ENCODE assay signal across 24 mouse cellular contexts in the genomic region with DNA sequence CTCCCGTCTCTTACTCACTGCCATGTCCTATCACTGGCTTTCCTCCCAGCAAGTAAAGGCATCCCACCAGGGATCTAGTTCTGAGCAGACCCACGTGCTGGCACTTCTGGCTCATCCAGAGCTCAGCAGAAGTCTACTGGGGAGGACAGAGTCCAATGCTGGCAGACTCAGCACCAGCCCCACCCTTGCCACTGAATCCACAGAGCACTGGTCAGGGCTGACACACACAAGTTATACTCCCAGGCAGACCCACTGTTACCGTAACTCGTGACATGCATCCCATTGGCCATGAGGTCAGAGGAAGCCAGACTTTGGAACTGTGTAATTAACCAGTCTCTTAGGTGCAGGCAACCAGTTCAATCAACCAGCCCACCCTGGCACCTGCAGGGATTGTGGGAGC. TPM values are rescaled to one million over a fixed set of nuclear protein-coding genes. Genes with fewer than 3 reads are reported as not detected.
DNase-seq lines count a peak whose midpoint lies in the region; ATAC-seq and TF ChIP-seq lines count a peak whose summit lies in the region.
"Had no signal": no experiment of that assay in that cellular context is flagged by ENCODE, and none has a peak within 500 bp of the region (broad histone marks: within the 10 kb centered on the region; RNA-seq: fewer than 3 reads in every experiment).

No protein-coding gene starts in this region.

- no peaks in the 10 kb centered on the region for H3K9me3 ChIP-seq in intestine, postnatal 0 days (ENCODE audit: control insufficient read depth)
- H3K9me3 ChIP-seq: embryonic facial prominence, embryonic 10.5 days; heart, embryonic 15.5 days; limb, embryonic 12.5 days; midbrain, embryonic 10.5 days; neural tube, embryonic 13.5 days had no signal

- TF ChIP-seq CTCF in left cerebral cortex, adult 2 months (IDR thresholded peaks at IDR 0.05), result no peak
- no peak for TF ChIP-seq CTCF in intestine, postnatal 0 days (IDR thresholded peaks at IDR 0.05; ENCODE audit: low read depth)

- 62% methylated on average over 4 of the region's 4 CpGs for WGBS in intestine, postnatal 0 days

- intact Hi-C loops in left cerebral cortex, adult 2 months (cut with DNase I), result no loop called here

- ATAC-seq in intestine, postnatal 0 days, result peak; percentile 78
- ATAC-seq in megakaryocyte-erythroid progenitor cell, adult 5-6 weeks (replicated peaks; ENCODE audit: low FRiP score, low TSS enrichment, poor library complexity, severe bottlenecking), result no peak
- ATAC-seq: liver, postnatal 0 days; lung, postnatal 0 days had no signal

- H3K36me3 ChIP-seq in intestine, postnatal 0 days (ENCODE audit: control insufficient read depth, insufficient read depth), result peaks cover 73% of the 10 kb centered on the region

- H3K9ac ChIP-seq in intestine, postnatal 0 days (ENCODE audit: low read depth, low read length), result no peak overlapping the region
- H3K9ac ChIP-seq: heart, embryonic 15.5 days; limb, embryonic 12.5 days; liver, postnatal 0 days; neural tube, embryonic 13.5 days had no signal

- no peaks in the 10 kb centered on the region for H3K4me1 ChIP-seq in intestine, postnatal 0 days (replicated peaks; ENCODE audit: control insufficient read depth, insufficient read depth, low read length)
- H3K4me1 ChIP-seq: heart, embryonic 15.5 days; limb, embryonic 12.5 days had no signal

- H3K4me2 ChIP-seq in intestine, postnatal 0 days (replicated peaks; ENCODE audit: low read depth), result no peak overlapping the region
- H3K4me2 ChIP-seq: heart, embryonic 15.5 days; limb, embryonic 12.5 days; liver, embryonic 11.5 days; neural tube, embryonic 13.5 days had no signal

- no peaks in the 10 kb centered on the region for H3K27me3 ChIP-seq in intestine, postnatal 0 days (replicated peaks; ENCODE audit: control insufficient read depth, insufficient read depth, low read length)
- H3K27me3 ChIP-seq: heart, embryonic 15.5 days; limb, embryonic 12.5 days; neural tube, embryonic 13.5 days had no signal

- no peak overlapping the region for H3K4me3 ChIP-seq in left cerebral cortex, adult 2 months
- no peak overlapping the region for H3K4me3 ChIP-seq in intestine, postnatal 0 days (ENCODE audit: low read depth, low read length)
- H3K4me3 ChIP-seq: embryonic facial prominence, embryonic 10.5 days; heart, embryonic 15.5 days; limb, embryonic 12.5 days; midbrain, embryonic 10.5 days; neural tube, embryonic 13.5 days had no signal

- H3K27ac ChIP-seq in left cerebral cortex, adult 2 months, result peak overlapping the region; percentile 53; the same call in 1 of the 2 replicates
- H3K27ac ChIP-seq in intestine, postnatal 0 days (ENCODE audit: low read depth, low read length), result peak overlapping the region; percentile 2
- H3K27ac ChIP-seq: embryonic facial prominence, embryonic 10.5 days; heart, embryonic 15.5 days; limb, embryonic 12.5 days; macrophage; neural tube, embryonic 13.5 days had no signal

- no peak for DNase-seq in left cerebral cortex, adult 2 months (ENCODE audit: extremely low spot score in 1 of 2, low spot score in 2 of 2)
- no peak for DNase-seq in left cerebral cortex, adult 18-20 months (ENCODE audit: low spot score in 2 of 2)
- peak; percentile 49 to 72 for DNase-seq in kidney, adult 8-10 months
- peak; percentile 63 for DNase-seq in kidney, postnatal 14 days
- no peak for DNase-seq in ovary, postnatal 36 days (ENCODE audit: low spot score)
- DNase-seq in thymus, postnatal 25 days, result no peak
- DNase-seq: adrenal gland, adult 2 months; cerebellum, adult 11 months; cerebellum, adult 9-11 months; gastrocnemius, postnatal 36 days; heart, postnatal 4 days; liver, postnatal 0 days; right cerebral cortex, adult 18-20 months; thymus, postnatal 14 days had no signal

RNA-seq across cellular contexts. Expression of gene Plxna1, which starts 33.8 kb away (rescaled TPM):
- total RNA-seq in left cerebral cortex, adult 2 months (2021), result 10 to 100 TPM; 61.8 to 70.3 TPM
- total RNA-seq in left cerebral cortex, adult 18-20 months (2021), result 10 to 100 TPM; 56.4 to 66.9 TPM
- 8.7 and 9.2 TPM in 2 replicates for polyA plus RNA-seq in intestine, postnatal 0 days (2015; fragmentation: Nextera tagmentation; extraction: Ambion mirVana)
- 6.2 and 9.0 TPM in 2 replicates for total RNA-seq in megakaryocyte-erythroid progenitor cell, adult 5-6 weeks (2014; fragmentation: Nextera tagmentation)
- total RNA-seq in megakaryocyte-erythroid progenitor cell, adult 5-6 weeks (2017), result 1.4 and 4.8 TPM in 2 replicates

Comparison
In these comparisons a context has a peak if more than half of its experiments do, and no peak if none do; other contexts are left out.
1. DNase-seq: peak in kidney, adult 8-10 months (2 of 2) and kidney, postnatal 14 days (single experiment); none in left cerebral cortex, adult 2 months (0 of 2), left cerebral cortex, adult 18-20 months (0 of 2), ovary, postnatal 36 days (single experiment) and thymus, postnatal 25 days (single experiment).
2. RNA of gene Plxna1, which starts 33.8 kb away (total RNA-seq): 61.8 to 70.3 TPM in left cerebral cortex, adult 2 months and 56.4 to 66.9 TPM in left cerebral cortex, adult 18-20 months; 1.4 to 9.0 TPM in megakaryocyte-erythroid progenitor cell, adult 5-6 weeks; every median in the first group is over 4 times any median in the second.